Mouse (Mus musculus): Measurements from ENCODE around the gene Ccdc170. TPM values are rescaled to one million over a fixed set of nuclear protein-coding genes. Genes with fewer than 3 reads are reported as not detected.

Gene Ccdc170
- polyA plus RNA-seq, 1 experiment from 2014 or later, result 0.18 TPM

GRCm38 (mm10) chr10:4571304-4571703 is 89.0 kb downstream of the Ccdc170 start:
- no peak overlapping the region for H3K4me3 ChIP-seq (ENCODE audit: low read length)
- WGBS, result 73% methylated on average over 4 of the region's 4 CpGs
- H3K9ac ChIP-seq (ENCODE audit: low read length), result no peak overlapping the region
- no peak for ATAC-seq (replicated peaks; ENCODE audit: extremely low read depth, insufficient read depth, low FRiP score)
- H3K9me3 ChIP-seq (replicated peaks; ENCODE audit: control insufficient read depth, low read length), result no peaks in the 10 kb centered on the region
- H3K27ac ChIP-seq (ENCODE audit: low read length), result no peak overlapping the region
- H3K27me3 ChIP-seq (ENCODE audit: control insufficient read depth, insufficient read depth, low read length), result no peaks in the 10 kb centered on the region
- H3K36me3 ChIP-seq (ENCODE audit: control insufficient read depth, insufficient read depth), result no peaks in the 10 kb centered on the region
- no peak overlapping the region for H3K4me2 ChIP-seq (ENCODE audit: low read depth, low read length)
- no peaks in the 10 kb centered on the region for H3K4me1 ChIP-seq (ENCODE audit: control insufficient read depth, insufficient read depth, low read length)

- Histone ChIP-seq H3K27me3 (ENCODE audit: control insufficient read depth, insufficient read depth, low read length) (no peaks in the 10 kb centered on the region), H3K9me3 (replicated peaks; ENCODE audit: control insufficient read depth, low read length) (no peaks in the 10 kb centered on the region), H3K4me1 (ENCODE audit: control insufficient read depth, insufficient read depth, low read length) (no peaks in the 10 kb centered on the region), H3K4me2 (ENCODE audit: low read depth, low read length) (no peak overlapping the region), H3K27ac (ENCODE audit: low read length) (no peak overlapping the region), H3K9ac (ENCODE audit: low read length) (no peak overlapping the region), H3K36me3 (ENCODE audit: control insufficient read depth, insufficient read depth) (no peaks in the 10 kb centered on the region), H3K4me3 (ENCODE audit: low read length) (no peak overlapping the region)
- 87% methylated on average over 5 of the region's 5 CpGs for WGBS
- no peak for ATAC-seq (replicated peaks; ENCODE audit: extremely low read depth, insufficient read depth, low FRiP score)
Measured at GRCm38 (mm10) chr10:4581905-4582304, 99.6 kb downstream of the Ccdc170 start.

GRCm38 (mm10) chr10:4586691-4587090 is 104.4 kb downstream of the Ccdc170 start:
- Histone ChIP-seq H3K27ac (ENCODE audit: low read length) (no peak overlapping the region), H3K4me2 (ENCODE audit: low read depth, low read length) (no peak overlapping the region), H3K9me3 (replicated peaks; ENCODE audit: control insufficient read depth, low read length) (no peaks in the 10 kb centered on the region), H3K27me3 (ENCODE audit: control insufficient read depth, insufficient read depth, low read length) (no peaks in the 10 kb centered on the region), H3K4me1 (ENCODE audit: control insufficient read depth, insufficient read depth, low read length) (no peaks in the 10 kb centered on the region), H3K9ac (ENCODE audit: low read length) (no peak overlapping the region), H3K4me3 (ENCODE audit: low read length) (no peak overlapping the region), H3K36me3 (ENCODE audit: control insufficient read depth, insufficient read depth) (no peaks in the 10 kb centered on the region)
- no peak for ATAC-seq (replicated peaks; ENCODE audit: extremely low read depth, insufficient read depth, low FRiP score)
- 78% methylated on average over 6 of the region's 6 CpGs for WGBS

GRCm38 (mm10) chr10:4589576-4589975 is 107.3 kb downstream of the Ccdc170 start:
- WGBS, result 78% methylated on average over 4 of the region's 4 CpGs

GRCm38 (mm10) chr10:4590956-4591355 is 108.7 kb downstream of the Ccdc170 start:
- H3K9me3 ChIP-seq (replicated peaks; ENCODE audit: control insufficient read depth, low read length), result no peaks in the 10 kb centered on the region
- no peaks in the 10 kb centered on the region for H3K4me1 ChIP-seq (ENCODE audit: control insufficient read depth, insufficient read depth, low read length)
- no peak overlapping the region for H3K9ac ChIP-seq (ENCODE audit: low read length)
- no peak overlapping the region for H3K27ac ChIP-seq (ENCODE audit: low read length)
- no peaks in the 10 kb centered on the region for H3K27me3 ChIP-seq (ENCODE audit: control insufficient read depth, insufficient read depth, low read length)
- no peak overlapping the region for H3K4me2 ChIP-seq (ENCODE audit: low read depth, low read length)
- WGBS, result 70% methylated on average over 8 of the region's 8 CpGs
- no peak overlapping the region for H3K4me3 ChIP-seq (ENCODE audit: low read length)
- ATAC-seq (replicated peaks; ENCODE audit: extremely low read depth, insufficient read depth, low FRiP score), result no peak
- H3K36me3 ChIP-seq (ENCODE audit: control insufficient read depth, insufficient read depth), result no peaks in the 10 kb centered on the region

More at GRCm38 (mm10) chr10:4589576-4589975, 107.3 kb downstream of the Ccdc170 start:
- no peak overlapping the region for H3K9ac ChIP-seq (ENCODE audit: low read length)
- H3K4me2 ChIP-seq (ENCODE audit: low read depth, low read length), result no peak overlapping the region
- no peaks in the 10 kb centered on the region for H3K27me3 ChIP-seq (ENCODE audit: control insufficient read depth, insufficient read depth, low read length)
- H3K4me1 ChIP-seq (ENCODE audit: control insufficient read depth, insufficient read depth, low read length), result no peaks in the 10 kb centered on the region
- ATAC-seq (replicated peaks; ENCODE audit: extremely low read depth, insufficient read depth, low FRiP score), result no peak
- H3K27ac ChIP-seq (ENCODE audit: low read length), result no peak overlapping the region
- no peaks in the 10 kb centered on the region for H3K9me3 ChIP-seq (replicated peaks; ENCODE audit: control insufficient read depth, low read length)
- H3K36me3 ChIP-seq (ENCODE audit: control insufficient read depth, insufficient read depth), result no peaks in the 10 kb centered on the region
- no peak overlapping the region for H3K4me3 ChIP-seq (ENCODE audit: low read length)

GRCm38 (mm10) chr10:4593828-4594227 is 111.5 kb downstream of the Ccdc170 start:
- no peaks in the 10 kb centered on the region for H3K9me3 ChIP-seq (replicated peaks; ENCODE audit: control insufficient read depth, low read length)
- H3K27ac ChIP-seq (ENCODE audit: low read length), result no peak overlapping the region
- no peak overlapping the region for H3K4me3 ChIP-seq (ENCODE audit: low read length)
- H3K9ac ChIP-seq (ENCODE audit: low read length), result no peak overlapping the region
- H3K4me2 ChIP-seq (ENCODE audit: low read depth, low read length), result no peak overlapping the region
- 69% methylated on average over 4 of the region's 4 CpGs for WGBS
- H3K4me1 ChIP-seq (ENCODE audit: control insufficient read depth, insufficient read depth, low read length), result no peaks in the 10 kb centered on the region
- H3K27me3 ChIP-seq (ENCODE audit: control insufficient read depth, insufficient read depth, low read length), result no peaks in the 10 kb centered on the region
- H3K36me3 ChIP-seq (ENCODE audit: control insufficient read depth, insufficient read depth), result no peaks in the 10 kb centered on the region
- no peak for ATAC-seq (replicated peaks; ENCODE audit: extremely low read depth, insufficient read depth, low FRiP score)

GRCm38 (mm10) chr10:4597211-4597610 is 114.9 kb downstream of the Ccdc170 start:
- 84% methylated on average over 4 of the region's 4 CpGs for WGBS
- no peak overlapping the region for H3K4me2 ChIP-seq (ENCODE audit: low read depth, low read length)
- H3K27ac ChIP-seq (ENCODE audit: low read length), result no peak overlapping the region
- H3K4me3 ChIP-seq (ENCODE audit: low read length), result no peak overlapping the region
- H3K9ac ChIP-seq (ENCODE audit: low read length), result no peak overlapping the region
- no peaks in the 10 kb centered on the region for H3K36me3 ChIP-seq (ENCODE audit: control insufficient read depth, insufficient read depth)
- H3K9me3 ChIP-seq (replicated peaks; ENCODE audit: control insufficient read depth, low read length), result no peaks in the 10 kb centered on the region
- H3K27me3 ChIP-seq (ENCODE audit: control insufficient read depth, insufficient read depth, low read length), result no peaks in the 10 kb centered on the region
- ATAC-seq (replicated peaks; ENCODE audit: extremely low read depth, insufficient read depth, low FRiP score), result no peak
- H3K4me1 ChIP-seq (ENCODE audit: control insufficient read depth, insufficient read depth, low read length), result no peaks in the 10 kb centered on the region

- Histone ChIP-seq H3K36me3 (ENCODE audit: control insufficient read depth, insufficient read depth) (no peaks in the 10 kb centered on the region), H3K9me3 (replicated peaks; ENCODE audit: control insufficient read depth, low read length) (no peaks in the 10 kb centered on the region), H3K27me3 (ENCODE audit: control insufficient read depth, insufficient read depth, low read length) (no peaks in the 10 kb centered on the region), H3K4me1 (ENCODE audit: control insufficient read depth, insufficient read depth, low read length) (no peaks in the 10 kb centered on the region), H3K4me3 (ENCODE audit: low read length) (no peak overlapping the region), H3K4me2 (ENCODE audit: low read depth, low read length) (no peak overlapping the region), H3K9ac (ENCODE audit: low read length) (no peak overlapping the region), H3K27ac (ENCODE audit: low read length) (no peak overlapping the region)
- ATAC-seq (replicated peaks; ENCODE audit: extremely low read depth, insufficient read depth, low FRiP score), result no peak
- WGBS, result 60% methylated on average over 10 of the region's 10 CpGs
Measured at GRCm38 (mm10) chr10:4598244-4598842, 116.0 kb downstream of the Ccdc170 start.

GRCm38 (mm10) chr10:4598916-4599315 is 116.6 kb downstream of the Ccdc170 start:
- Histone ChIP-seq H3K27me3 (ENCODE audit: control insufficient read depth, insufficient read depth, low read length) (no peaks in the 10 kb centered on the region), H3K4me1 (ENCODE audit: control insufficient read depth, insufficient read depth, low read length) (no peaks in the 10 kb centered on the region), H3K4me2 (ENCODE audit: low read depth, low read length) (no peak overlapping the region), H3K9ac (ENCODE audit: low read length) (no peak overlapping the region), H3K4me3 (ENCODE audit: low read length) (no peak overlapping the region), H3K36me3 (ENCODE audit: control insufficient read depth, insufficient read depth) (no peaks in the 10 kb centered on the region), H3K27ac (ENCODE audit: low read length) (no peak overlapping the region), H3K9me3 (replicated peaks; ENCODE audit: control insufficient read depth, low read length) (no peaks in the 10 kb centered on the region)
- WGBS, result 78% methylated on average over 12 of the region's 12 CpGs
- no peak for ATAC-seq (replicated peaks; ENCODE audit: extremely low read depth, insufficient read depth, low FRiP score)
